Mouse (Mus musculus) MN1 (cell line): ENCODE measurements at regions not wholly inside any gene's neighbourhood (a gene's known extent, or its start where the extent isn't known, plus 50 kb on each side); places are given as distances from the start of the nearest gene placed in this dataset.
"Not testable (repeated sequence)": the region's sequence is repeated elsewhere in the genome, so short reads cannot be mapped to it uniquely, and the experiment has no call there.

Experiments used
- DNase-seq: peaks from one replicate; pipeline ENCODE4 v3.0.0-alpha.2; 2016; ENCODE audit warnings: low spot score

- no peak for DNase-seq
Measured at GRCm38 (mm10) chr16:15157852-15158251, 159.4 kb upstream of the Gm21897 start.

DNA sequence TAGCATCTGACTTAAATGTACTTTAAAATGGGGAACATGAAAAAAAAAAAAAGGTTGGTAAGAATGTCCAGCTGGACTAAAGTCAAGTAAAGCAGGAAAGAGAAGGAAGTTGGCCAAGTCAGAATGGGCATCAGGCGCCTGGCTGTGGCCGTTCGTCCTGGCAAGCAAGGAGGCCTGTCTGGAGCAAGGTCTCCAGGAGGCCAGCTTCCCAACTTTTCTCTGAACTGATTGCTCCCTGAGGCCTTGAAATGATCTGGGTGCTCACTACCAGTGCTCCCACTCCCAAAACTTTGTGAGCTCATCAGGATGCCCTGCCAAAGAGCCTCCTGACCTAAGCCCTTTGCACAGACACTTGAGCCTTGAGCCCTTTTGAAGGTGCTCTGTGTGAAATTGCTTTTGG lies 141.7 kb upstream of the Gm21897 start:
- no peak for DNase-seq

- DNase-seq, result no peak
Measured at GRCm38 (mm10) chr16:15185714-15186113, 131.5 kb upstream of the Gm21897 start.

DNA sequence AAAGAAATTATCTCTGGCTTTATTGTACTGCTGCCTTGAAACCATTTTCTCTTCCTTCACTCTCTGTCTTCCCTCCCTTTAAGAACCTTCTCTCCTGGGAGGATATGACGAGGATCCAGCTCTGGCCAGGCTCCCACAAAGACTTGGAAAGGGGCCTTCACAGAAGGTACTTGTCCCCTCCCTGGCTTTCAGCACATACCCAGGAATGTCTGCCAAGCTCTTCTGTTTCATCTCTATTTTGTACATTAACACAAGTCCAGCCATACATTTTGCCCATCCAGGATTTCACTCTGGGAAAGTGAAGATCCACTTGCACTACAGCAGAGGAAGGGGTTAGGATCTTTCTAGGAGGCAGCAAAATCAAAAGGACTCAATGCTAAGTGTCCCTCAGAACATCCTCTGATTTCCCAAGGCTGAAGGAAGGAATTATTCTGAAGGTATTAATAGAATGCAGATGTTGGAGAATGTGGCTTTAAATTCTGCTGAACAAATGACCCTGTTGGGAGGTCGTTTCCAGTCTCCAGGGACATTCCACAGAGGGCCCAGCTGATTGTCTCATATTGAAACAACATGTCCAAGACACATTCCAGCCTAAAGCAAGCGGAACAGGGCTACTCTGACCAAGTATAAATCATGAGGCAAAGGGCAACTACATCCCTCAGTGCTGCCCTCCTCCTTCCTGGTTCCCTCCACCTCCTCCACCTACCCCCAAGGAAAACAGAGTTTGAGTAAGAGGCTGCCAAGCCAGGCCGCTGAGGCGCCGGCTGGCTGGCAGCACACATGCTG lies 122.1 kb upstream of the Gm21897 start:
- no peak for DNase-seq

- not testable (repeated sequence) for DNase-seq
Measured at GRCm38 (mm10) chr16:15195931-15196330, 121.3 kb upstream of the Gm21897 start.

DNA sequence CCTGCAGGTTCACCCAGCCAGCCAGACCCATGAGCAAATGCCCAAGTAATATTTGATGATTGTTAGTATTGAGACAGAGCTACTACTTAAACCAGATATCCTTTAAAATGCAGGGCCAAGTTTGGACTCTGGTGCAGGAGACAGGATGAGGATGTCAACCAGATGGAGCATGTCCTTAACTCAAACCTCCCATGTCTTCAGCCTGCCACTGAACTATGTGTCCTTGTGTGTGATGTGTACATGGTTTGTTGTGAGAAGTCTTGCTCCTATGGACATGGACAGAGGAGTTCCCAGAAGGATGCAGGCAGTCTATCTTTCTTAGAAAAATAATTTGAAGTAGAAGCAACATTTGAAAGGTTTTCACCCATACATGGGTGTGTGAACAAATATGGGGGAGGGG lies 120.4 kb upstream of the Gm21897 start:
- no peak for DNase-seq

DNA sequence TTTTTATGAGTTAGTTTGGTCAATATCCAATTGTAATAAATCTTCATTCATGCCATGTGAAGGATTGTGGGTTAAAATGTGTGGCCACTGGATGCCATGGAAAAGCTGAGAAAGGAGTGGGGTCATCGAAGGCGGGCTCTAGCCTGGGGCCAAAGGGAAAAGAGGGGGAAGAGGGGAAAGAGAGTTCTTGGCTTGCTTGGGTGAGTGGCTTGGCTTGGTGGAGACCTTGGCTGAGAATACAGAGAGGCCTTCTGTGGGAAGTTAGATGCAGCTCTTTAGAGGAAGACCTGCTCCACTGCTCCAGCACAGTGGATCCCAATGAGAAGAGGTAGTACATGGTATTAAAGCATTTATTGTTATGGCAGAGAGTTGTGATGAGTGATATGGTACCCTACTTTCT lies 101.3 kb upstream of the Gm21897 start:
- DNase-seq, result no peak

GRCm38 (mm10) chr16:15220961-15221547 lies 96.2 kb upstream of the Gm21897 start:
- peak; percentile 15 for DNase-seq

GRCm38 (mm10) chr16:15237836-15238235 lies 79.4 kb upstream of the Gm21897 start:
- no peak for DNase-seq

- no peak for DNase-seq
Measured at GRCm38 (mm10) chr16:15238449-15238848, 78.8 kb upstream of the Gm21897 start.

- no peak for DNase-seq
Measured at GRCm38 (mm10) chr16:15250186-15250585, 67.1 kb upstream of the Gm21897 start.

DNA sequence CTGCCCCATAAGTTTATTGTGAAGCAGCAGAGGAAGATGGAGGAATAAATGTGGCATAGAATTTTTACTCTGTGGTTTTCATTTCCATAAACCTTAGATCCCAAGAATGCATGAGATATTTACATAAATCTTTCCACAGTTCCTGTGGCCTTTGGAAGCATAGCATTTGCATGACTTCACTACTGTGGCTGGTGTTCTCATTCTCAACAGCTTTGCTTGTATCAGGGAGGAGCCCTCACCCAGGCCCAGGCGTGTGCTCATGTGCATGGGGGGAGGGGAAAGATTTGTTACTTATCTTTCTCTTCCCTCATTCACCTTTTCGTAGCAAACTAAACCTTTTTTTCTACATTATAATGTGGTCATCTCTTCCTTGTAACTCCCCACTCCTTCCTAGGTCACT lies 65.6 kb upstream of the Gm21897 start:
- no peak for DNase-seq

- DNase-seq, result no peak
Measured at GRCm38 (mm10) chr16:15252666-15253347, 64.5 kb upstream of the Gm21897 start.

DNA sequence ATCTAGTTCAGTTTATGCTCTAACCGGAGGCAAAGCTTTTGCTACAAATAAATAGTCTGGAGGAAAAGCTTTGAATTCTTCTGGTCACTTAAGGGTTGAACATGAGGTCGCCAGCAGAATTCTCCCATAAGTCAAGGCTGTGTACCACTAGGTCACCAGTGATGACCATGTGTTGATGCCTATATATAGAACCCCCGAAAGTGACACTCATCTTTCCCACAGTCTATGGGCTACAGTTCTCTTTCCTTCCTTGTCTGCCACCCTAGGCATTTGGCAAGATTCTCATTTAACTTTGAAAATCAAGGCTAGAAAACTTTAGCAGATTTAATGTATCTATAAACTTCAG lies 63.9 kb upstream of the Gm21897 start:
- DNase-seq, result no peak

DNA sequence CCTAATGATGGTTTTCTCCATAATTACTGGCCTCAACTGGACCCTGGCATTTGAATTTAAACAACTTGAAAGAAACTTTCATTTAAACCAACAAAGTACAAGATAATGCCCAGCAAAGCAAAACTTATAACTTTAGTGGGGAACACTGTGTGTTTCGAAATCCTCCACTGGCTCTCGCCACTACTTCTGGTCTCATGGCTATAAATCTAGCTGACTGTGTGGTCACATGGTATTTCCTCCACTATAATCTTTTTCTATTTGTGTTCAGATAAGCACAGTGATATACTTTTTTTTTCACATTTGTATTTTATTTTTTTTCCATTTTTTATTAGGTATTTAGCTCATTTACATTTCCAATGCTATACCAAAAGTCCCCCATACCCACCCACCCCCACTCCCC lies 62.6 kb upstream of the Gm21897 start:
- no peak for DNase-seq

DNA sequence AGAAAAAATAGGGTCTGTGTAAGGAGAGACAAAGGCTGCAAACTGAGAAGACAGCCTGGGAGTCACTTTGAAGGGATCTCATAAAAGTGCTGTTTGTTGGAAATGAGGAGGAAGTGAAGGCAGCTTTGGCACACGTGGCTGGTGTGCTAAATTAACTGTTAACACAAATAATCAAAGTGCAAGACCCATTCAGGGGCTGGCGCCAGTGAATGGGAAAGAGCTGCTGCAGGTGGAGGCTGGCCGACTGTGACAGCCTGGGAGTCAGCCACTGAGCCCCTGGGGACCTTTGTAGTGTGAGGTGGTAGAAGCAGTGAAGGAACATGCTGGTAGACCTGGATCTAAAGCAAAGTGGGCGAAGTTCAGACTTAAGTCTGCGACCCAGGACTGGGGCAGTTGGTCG lies 57.8 kb upstream of the Gm21897 start:
- DNase-seq, result no peak

DNA sequence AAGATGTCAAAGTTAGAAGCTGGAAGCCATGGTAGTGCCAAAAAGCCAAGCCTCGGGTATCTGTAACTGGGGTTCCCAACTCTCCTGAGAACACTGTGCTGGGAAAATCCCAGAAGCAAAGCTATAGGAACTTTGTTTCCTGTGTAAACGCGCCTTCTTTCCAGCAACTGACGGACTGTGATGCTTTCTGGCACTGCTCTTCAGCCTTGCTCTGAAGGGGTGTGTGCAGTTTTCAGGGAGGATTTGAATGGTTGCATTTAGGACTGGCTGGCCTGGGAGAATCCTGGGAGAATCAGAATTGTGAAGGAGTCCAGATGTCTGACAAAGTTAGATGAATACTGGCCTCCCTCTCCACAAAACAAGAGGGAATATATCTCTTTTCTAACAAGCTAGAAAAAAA lies 57.2 kb upstream of the Gm21897 start:
- DNase-seq, result no peak
